Mouse (Mus musculus): Measurements from ENCODE around the gene Kars. TPM values are rescaled to one million over a fixed set of nuclear protein-coding genes. Genes with fewer than 3 reads are reported as not detected.
A peak's percentile ranks its signal among the peaks of the same experiment; 100 is the strongest.

Kars gene
- total and polyA plus RNA-seq, 3 experiments = 257 to 400 (median 304) TPM

- peaks cover 58 to 73% of the 10 kb centered on the region in 2 experiments for H3K36me3 ChIP-seq (replicated peaks in 1 of 2; ENCODE audit: control insufficient read depth in 1 of 2, insufficient read depth in 1 of 2, low read length in 1 of 2)
- peaks cover 2 to 21% of the 10 kb centered on the region in 2 experiments; a peak in 3 of 4 replicates for H3K4me1 ChIP-seq (ENCODE audit: control insufficient read depth in 1 of 2, insufficient read depth in 2 of 2)
- TF ChIP-seq NRF1 (IDR thresholded peaks at IDR 0.05; ENCODE audit: low read depth, low read length) (no peak), UBTF (IDR thresholded peaks at IDR 0.05; ENCODE audit: low read depth, low read length) (no peak), ZC3H11A (IDR thresholded peaks at IDR 0.05; ENCODE audit: low read depth, low read length) (no peak), GABPA (IDR thresholded peaks at IDR 0.05; ENCODE audit: insufficient replicate concordance, low read depth, low read length) (no peak), ELF1 (IDR thresholded peaks at IDR 0.05; ENCODE audit: low read depth, low read length) (no peak), PAX5 (IDR thresholded peaks at IDR 0.05; ENCODE audit: low read length) (no peak), TBP (conservative IDR thresholded peaks at IDR 0.05; ENCODE audit: low read depth, low read length) (no peak)
- no peak overlapping the region for H3K4me3 ChIP-seq (replicated peaks in 1 of 3; ENCODE audit: low read depth in 2 of 3, low read length in 2 of 3, poor library complexity in 1 of 3)
- no peak overlapping the region for H3K9ac ChIP-seq (ENCODE audit: insufficient read depth, low read depth)
- no peak for DNase-seq (ENCODE audit: extremely low read depth)
- H3K79me2 ChIP-seq (replicated peaks; ENCODE audit: control insufficient read depth, extremely low read depth, insufficient read depth, poor library complexity, severe bottlenecking) = no peaks in the 10 kb centered on the region; the same call in 1 of the 2 replicates
- dilution Hi-C loops (cut with MboI; ENCODE audit: extremely low pct_ligation_motif_present, extremely low pct_unique_long_range_greater_than_20kb, low sequenced_read_pairs) (no loop called here), in situ Hi-C loops (cut with MboI; ENCODE audit: low pct_ligation_motif_present, low pct_unique_long_range_greater_than_20kb, low sequenced_read_pairs) (loop anchor here (10.0 kb wide), 1 partner anchor 118 kb away; the partner anchor contains the start of gene Tmem170)
- no peaks in the 10 kb centered on the region for H3K9me3 ChIP-seq (replicated peaks; ENCODE audit: low read length)
- no peak overlapping the region for H3K4me2 ChIP-seq (ENCODE audit: insufficient read depth, low read depth, poor library complexity, severe bottlenecking)
- no peaks in the 10 kb centered on the region for H3K27me3 ChIP-seq (replicated peaks)
- H3K27ac ChIP-seq (ENCODE audit: insufficient read depth, low read depth) = no peak overlapping the region
These were observed 18.5 kb downstream of the Kars start for GRCm38 (mm10) chr8:111992703-111993039.

GRCm38 (mm10) chr8:111992013-111992702 is 19.0 kb downstream of the Kars start, which contains the start of gene Adat1:
TSS of gene Adat1 (minus strand) at chr8:111992302.
- Histone ChIP-seq H3K79me2 (replicated peaks; ENCODE audit: control insufficient read depth, extremely low read depth, insufficient read depth, poor library complexity, severe bottlenecking) (no peaks in the 10 kb centered on the region; the same call in 1 of the 2 replicates), H3K36me3 (replicated peaks in 1 of 2; ENCODE audit: control insufficient read depth in 1 of 2, insufficient read depth in 1 of 2, low read length in 1 of 2) (peaks cover 58 to 73% of the 10 kb centered on the region in 2 experiments), H3K27ac (ENCODE audit: insufficient read depth, low read depth) (no peak within 1 kb of the TSS), H3K4me1 (ENCODE audit: control insufficient read depth in 1 of 2, insufficient read depth in 2 of 2) (peaks cover 2 to 21% of the 10 kb centered on the region in 2 experiments; a peak in 3 of 4 replicates), H3K4me3 (replicated peaks in 1 of 3; ENCODE audit: low read depth in 2 of 3, low read length in 2 of 3, poor library complexity in 1 of 3) (peak within 1 kb of the TSS; percentile 70 to 95 (median 84)), H3K9ac (ENCODE audit: insufficient read depth, low read depth) (peak within 1 kb of the TSS; percentile 45), H3K4me2 (ENCODE audit: insufficient read depth, low read depth, poor library complexity, severe bottlenecking) (peak within 1 kb of the TSS; percentile 77), H3K27me3 (replicated peaks) (no peaks in the 10 kb centered on the region), H3K9me3 (replicated peaks; ENCODE audit: low read length) (no peaks in the 10 kb centered on the region)
- in situ Hi-C loops (cut with MboI; ENCODE audit: low pct_ligation_motif_present, low pct_unique_long_range_greater_than_20kb, low sequenced_read_pairs) (loop anchor here (10.0 kb wide), 1 partner anchor 117 kb away; the partner anchor contains the start of gene Tmem170), dilution Hi-C loops (cut with MboI; ENCODE audit: extremely low pct_ligation_motif_present, extremely low pct_unique_long_range_greater_than_20kb, low sequenced_read_pairs) (no loop called here)
- DNase-seq (ENCODE audit: extremely low read depth) = peak; percentile 89
- TF ChIP-seq PAX5 (IDR thresholded peaks at IDR 0.05; ENCODE audit: low read length) (no peak), MXI1 (IDR thresholded peaks at IDR 0.05; ENCODE audit: low read depth, low read length) (peak; percentile 98), ETS1 (conservative IDR thresholded peaks at IDR 0.05; ENCODE audit: low read depth, low read length) (no peak), ELF1 (IDR thresholded peaks at IDR 0.05; ENCODE audit: low read depth, low read length) (peak; percentile 80), ZMIZ1 (IDR thresholded peaks at IDR 0.05; ENCODE audit: low read depth, low read length) (0 out of 2 replicates have a peak, but pooled peaks have one; percentile 86), SIN3A (IDR thresholded peaks at IDR 0.05; ENCODE audit: low read length) (peak; percentile 88), HCFC1 (IDR thresholded peaks at IDR 0.05; ENCODE audit: low read depth, low read length) (peak; percentile 98), POLR2A (IDR thresholded peaks at IDR 0.05; ENCODE audit: low read depth, low read length) (peak; percentile 91), KAT2A (IDR thresholded peaks at IDR 0.05; ENCODE audit: insufficient replicate concordance, low read length) (peak; percentile 93; the same call in 1 of the 2 replicates), E2F4 (IDR thresholded peaks at IDR 0.05; ENCODE audit: insufficient replicate concordance, low read depth, low read length) (0 out of 2 replicates have a peak, but pooled peaks have one; percentile 59), EP300 (IDR thresholded peaks at IDR 0.05; ENCODE audit: low read length) (no peak), GABPA (IDR thresholded peaks at IDR 0.05; ENCODE audit: insufficient replicate concordance, low read depth, low read length) (peak; percentile 73; the same call in 1 of the 2 replicates), POLR2AphosphoS2 (IDR thresholded peaks at IDR 0.05; ENCODE audit: low read depth, low read length) (peak; percentile 98), CTCF (conservative IDR thresholded peaks at IDR 0.05 in 1 of 2, IDR thresholded peaks at IDR 0.05 in 1 of 2; ENCODE audit: low read depth in 2 of 2, low read length in 2 of 2) (peak in 1 of 2 experiments; percentile 4; a peak in 1 of 4 replicates), ZC3H11A (IDR thresholded peaks at IDR 0.05; ENCODE audit: low read depth, low read length) (no peak), TBP (conservative IDR thresholded peaks at IDR 0.05; ENCODE audit: low read depth, low read length) (peak; percentile 68; the same call in 1 of the 2 replicates), MYC (IDR thresholded peaks at IDR 0.05; ENCODE audit: low read depth, low read length) (peak; percentile 96), CHD2 (IDR thresholded peaks at IDR 0.05; ENCODE audit: low read length) (peak; percentile 74), RCOR1 (conservative IDR thresholded peaks at IDR 0.05; ENCODE audit: low read depth, low read length) (0 out of 2 replicates have a peak, but pooled peaks have one; percentile 26), NELFE (IDR thresholded peaks at IDR 0.05; ENCODE audit: low read depth, low read length) (peak; percentile 88), TCF12 (IDR thresholded peaks at IDR 0.05; ENCODE audit: low read depth, low read length) (peak; percentile 81), MAX (IDR thresholded peaks at IDR 0.05; ENCODE audit: low read length) (peak; percentile 97), USF1 (IDR thresholded peaks at IDR 0.05; ENCODE audit: low read depth, low read length) (no peak; the same call in 1 of the 2 replicates), UBTF (IDR thresholded peaks at IDR 0.05; ENCODE audit: low read depth, low read length) (no peak), IRF4 (IDR thresholded peaks at IDR 0.05; ENCODE audit: low read depth, low read length) (peak; percentile 55), USF2 (conservative IDR thresholded peaks at IDR 0.05; ENCODE audit: low read depth, low read length) (no peak), BHLHE40 (IDR thresholded peaks at IDR 0.05; ENCODE audit: low read depth, low read length) (peak; percentile 23; the same call in 1 of the 2 replicates), SMC3 (IDR thresholded peaks at IDR 0.05; ENCODE audit: low read depth, low read length) (no peak), MEF2A (IDR thresholded peaks at IDR 0.05; ENCODE audit: borderline replicate concordance, low read depth, low read length) (peak; percentile 44; the same call in 1 of the 2 replicates)
